Mouse (Mus musculus) testis, adult 2 months (tissue): Measurements from ENCODE around the gene Plekhg2.

ENCODE experiments used
- CTCF ChIP-seq: fragments of 200-500 bp; IDR thresholded peaks from 2 replicates; pipeline ENCODE4 v1.5.1; 2012; ENCODE audit warnings: low read depth, mild to moderate bottlenecking, inconsistent platforms, low read length, moderate library complexity; ENCODE audit not compliant: control insufficient read depth, insufficient read depth, insufficient replicate concordance
- POLR2A ChIP-seq: fragments of 200-500 bp; IDR thresholded peaks from 2 replicates; pipeline ENCODE4 v1.6.1; 2012; ENCODE audit warnings: low read depth, mild to moderate bottlenecking, inconsistent platforms, low read length, moderate library complexity; ENCODE audit not compliant: control insufficient read depth

DNA sequence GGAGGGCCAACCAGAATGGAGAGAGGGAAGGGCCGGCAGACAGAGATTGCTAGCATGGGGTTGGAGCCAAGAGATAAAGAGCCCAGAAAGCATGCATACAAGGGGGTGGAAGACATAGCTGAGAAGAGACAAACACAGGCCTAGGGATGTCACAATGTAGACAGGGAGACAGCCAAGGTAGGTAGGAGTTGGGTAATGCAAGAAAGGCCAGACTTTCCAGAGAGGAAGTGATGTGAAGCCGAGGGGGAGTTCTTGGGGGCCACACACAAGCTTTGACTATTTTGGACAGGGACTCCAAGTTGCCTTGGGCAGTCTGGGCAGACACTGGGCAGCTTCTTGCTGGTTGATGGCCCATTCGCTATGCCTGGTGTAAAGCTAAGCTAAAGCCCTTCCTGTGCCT is 29.5 kb upstream of the Plekhg2 start:
- no peak for TF ChIP-seq CTCF
- no peak for TF ChIP-seq POLR2A
